Mouse (Mus musculus): ENCODE measurements at regions not wholly inside any gene's neighbourhood (a gene's known extent, or its start where the extent isn't known, plus 50 kb on each side); places are given as distances from the start of the nearest gene placed in this dataset.

DNA sequence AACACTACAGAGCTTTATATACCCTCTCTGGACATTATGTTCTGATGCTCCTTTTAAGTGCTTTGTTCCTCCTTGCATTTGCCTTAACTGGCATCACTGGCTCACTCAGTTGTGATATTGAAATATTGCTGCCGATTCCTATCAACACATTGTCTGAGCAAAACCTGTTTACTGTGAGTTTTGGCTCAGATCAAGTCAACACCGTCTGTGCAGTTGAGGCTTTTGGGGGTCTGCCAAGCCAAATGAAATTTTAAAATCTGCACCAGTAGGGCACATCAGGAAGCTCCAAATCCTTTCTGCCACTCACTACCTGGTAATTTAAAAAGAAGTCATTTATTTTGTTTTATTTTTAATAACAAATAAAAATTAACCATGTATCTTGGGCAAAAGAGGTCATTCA lies 482.6 kb upstream of the Gm20594 start:
- Histone ChIP-seq H3K4me2 (no peak overlapping the region), H3K9ac (no peak overlapping the region), H3K27me3 (no peaks in the 10 kb centered on the region), H3K36me3 (ENCODE audit: poor library complexity, severe bottlenecking) (no peaks in the 10 kb centered on the region), H3K4me3 (no peak overlapping the region), H3K27ac (no peak overlapping the region), H3K4me1 (no peaks in the 10 kb centered on the region), H3K9me3 (replicated peaks) (no peaks in the 10 kb centered on the region)
- 62% methylated on average over 2 of the region's 2 CpGs for WGBS
- ATAC-seq, result peak; percentile 78; the same call in 1 of the 2 replicates
